Mouse (Mus musculus): Measurements from ENCODE around the gene Sema3a. TPM values are rescaled to one million over a fixed set of nuclear protein-coding genes. Genes with fewer than 3 reads are reported as not detected.

The Sema3a gene
- polyA plus RNA-seq (2014; fragmentation: Illumina TruSeq; extraction: RNeasy Lipid Tissue Mini Kit (QIAGEN cat#74804); ENCODE audit: low read depth, low replicate concordance), result 0.72 TPM

GRCm38 (mm10) chr5:13125241-13125692, at the start of gene Sema3a:
Sema3a (plus strand) TSS chr5:13125414.

Data from adipose tissue, adult 10 weeks (tissue).